Mouse (Mus musculus) limb, embryonic 14.5 days (tissue): ENCODE results near the gene Kcnk10. TPM values are rescaled to one million over a fixed set of nuclear protein-coding genes. Genes with fewer than 3 reads are reported as not detected.

Source experiments
- ATAC-seq: fragments of 200-750 bp; cut with Nextera tagmentation; 2 replicates; pipeline ENCODE4 v1.8.0; 2017; ENCODE audit warnings: low read depth, moderate number of reproducible peaks, moderate TSS enrichment; ENCODE audit not compliant: low FRiP score
- DNase-seq: peaks from one replicate; pipeline ENCODE4 v3.0.0-alpha.2; 2015; ENCODE audit warnings: low spot score
- H3K27ac ChIP-seq: fragments of 300-500 bp; sonication (generic); replicated peaks from 2 replicates; pipeline ENCODE4 v1.5.1; 2014; ENCODE audit warnings: low read depth, mild to moderate bottlenecking, low read length, moderate library complexity, mixed read lengths
- H3K27me3 ChIP-seq: fragments of 300-500 bp; sonication (generic); 2 replicates; pipeline ENCODE4 v1.6.1; 2014; ENCODE audit warnings: low read length, mixed read lengths; ENCODE audit not compliant: control insufficient read depth, insufficient read depth
- H3K36me3 ChIP-seq: fragments of 300-500 bp; sonication (generic); 2 replicates; pipeline ENCODE4 v1.6.1; 2014; ENCODE audit warnings: mild to moderate bottlenecking, low read length, moderate library complexity, mixed read lengths; ENCODE audit not compliant: control insufficient read depth, insufficient read depth
- H3K4me1 ChIP-seq: fragments of 300-500 bp; sonication (generic); 2 replicates; pipeline ENCODE4 v1.6.1; 2014; ENCODE audit warnings: antibody characterized with exemption, low read length, mixed read lengths; ENCODE audit not compliant: control insufficient read depth, insufficient read depth
- H3K4me2 ChIP-seq: fragments of 300-500 bp; sonication (generic); replicated peaks from 2 replicates; pipeline ENCODE4 v1.6.1; 2014; ENCODE audit warnings: low read depth, mild to moderate bottlenecking, low read length, moderate library complexity; ENCODE audit not compliant: severe bottlenecking
- H3K4me3 ChIP-seq: fragments of 300-500 bp; sonication (generic); replicated peaks from 2 replicates; pipeline ENCODE4 v1.5.1; 2014; ENCODE audit warnings: low read length
- H3K9ac ChIP-seq: fragments of 300-500 bp; sonication (generic); 2 replicates; pipeline ENCODE4 v1.6.1; 2014; ENCODE audit warnings: mild to moderate bottlenecking, low read depth, low read length, moderate library complexity; ENCODE audit not compliant: severe bottlenecking
- H3K9me3 ChIP-seq: fragments of 300-500 bp; sonication (generic); 2 replicates; pipeline ENCODE4 v1.6.1; 2016; ENCODE audit warnings: low read length; ENCODE audit not compliant: control insufficient read depth
- POLR2A ChIP-seq: fragments of 200-500 bp; IDR thresholded peaks from 2 replicates; pipeline ENCODE4 v1.8.0; 2012; ENCODE audit warnings: inconsistent platforms, mild to moderate bottlenecking, moderate library complexity, borderline replicate concordance; ENCODE audit not compliant: insufficient read depth, insufficient read length; ENCODE audit errors: extremely low read depth
- WGBS: fragments of 180-500 bp; shearing (Covaris S2); extraction: QIAGEN DNeasy Blood & Tissue Kit; methylation state at CpG from one replicate; pipeline ENCODE4 v1.1.7; 2014; 5-methylcytosine and 5-hydroxymethylcytosine counted together
- polyA plus RNA-seq, 2 experiments: library from polyadenylated mRNA; depleted of rRNA in 1 of 2; stranded (reverse) in 1 of 2; unstranded in 1 of 2; fragments of >200 nt; fragmentation: Nextera tagmentation in 1 of 2; extraction: Ambion mirVana in 1 of 2; gene quantifications; 2 replicates each; pipeline versions ENCODE4 v1.2.1 to v1.2.3; 2012 to 2014

Kcnk10 gene
- polyA plus RNA-seq, 2 experiments: 0.11 to 0.14 TPM

GRCm38 (mm10) chr12:98477673-98478461 lies 100.2 kb downstream of the Kcnk10 start:
- DNase-seq (no peak), ATAC-seq (no peak)
- Histone ChIP-seq H3K9me3 (no peaks in the 10 kb centered on the region), H3K4me3 (no peak overlapping the region), H3K9ac (no peak overlapping the region), H3K27me3 (no peaks in the 10 kb centered on the region), H3K27ac (no peak overlapping the region), H3K36me3 (no peaks in the 10 kb centered on the region), H3K4me2 (no peak overlapping the region), H3K4me1 (no peaks in the 10 kb centered on the region)
- TF ChIP-seq POLR2A: no peak
- WGBS: 51% methylated on average over 8 of the region's 8 CpGs

DNA sequence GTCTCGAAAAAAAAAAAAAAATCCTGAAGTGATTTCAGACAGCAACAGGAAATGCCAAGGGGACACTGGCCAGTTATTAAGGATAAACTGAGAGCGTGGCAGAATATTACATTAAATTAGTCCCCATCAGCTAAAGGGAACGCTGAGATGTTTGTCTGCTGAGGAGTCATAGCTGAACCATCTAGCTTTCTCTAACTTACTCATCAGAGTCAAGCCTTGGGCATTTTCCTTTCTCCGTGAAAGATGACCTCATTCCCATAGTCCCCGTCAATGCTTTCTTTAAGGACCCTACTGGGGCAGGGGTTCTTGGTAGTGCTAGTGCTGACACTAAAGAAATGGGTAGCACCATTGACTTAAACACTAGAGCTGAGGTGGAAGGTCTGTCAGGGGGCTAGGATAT lies 106.9 kb downstream of the Kcnk10 start:
- 79% methylated on average over 5 of the region's 5 CpGs for WGBS
- no peak for TF ChIP-seq POLR2A
- ATAC-seq: no peak

GRCm38 (mm10) chr12:98470097-98470496 lies 108.0 kb downstream of the Kcnk10 start:
- Histone ChIP-seq H3K9ac (no peak overlapping the region), H3K36me3 (no peaks in the 10 kb centered on the region), H3K27ac (no peak overlapping the region), H3K9me3 (no peaks in the 10 kb centered on the region), H3K4me1 (no peaks in the 10 kb centered on the region), H3K27me3 (no peaks in the 10 kb centered on the region), H3K4me2 (no peak overlapping the region), H3K4me3 (no peak overlapping the region)
- no peak for TF ChIP-seq POLR2A
- 79% methylated on average over 3 of the region's 3 CpGs for WGBS
- no peak for DNase-seq
- ATAC-seq: no peak

More for the DNA sequence above, 106.9 kb downstream of the Kcnk10 start:
- Histone ChIP-seq H3K4me2 (no peak overlapping the region), H3K27ac (no peak overlapping the region), H3K9ac (no peak overlapping the region), H3K9me3 (no peaks in the 10 kb centered on the region), H3K36me3 (no peaks in the 10 kb centered on the region), H3K4me3 (no peak overlapping the region), H3K27me3 (no peaks in the 10 kb centered on the region), H3K4me1 (no peaks in the 10 kb centered on the region)
- DNase-seq: no peak

DNA sequence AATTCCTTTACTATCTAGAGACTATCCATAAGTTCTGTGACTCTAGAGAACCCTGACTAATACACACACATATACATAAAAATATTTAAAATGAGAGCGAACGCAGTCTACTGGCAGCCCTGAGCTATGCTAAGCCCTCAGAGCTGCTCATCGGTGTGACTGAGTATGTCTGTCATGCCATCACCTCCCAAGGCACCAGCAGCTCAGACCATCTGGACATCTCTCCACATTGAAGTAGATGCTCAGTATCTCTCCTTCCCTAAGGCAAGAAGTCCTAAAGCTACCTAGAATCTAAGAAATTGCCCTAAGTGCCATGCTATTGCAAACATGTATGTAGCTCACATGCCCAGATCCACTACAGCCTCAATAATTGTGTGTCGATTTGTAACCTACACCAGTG lies 110.3 kb downstream of the Kcnk10 start:
- Histone ChIP-seq H3K4me3 (no peak overlapping the region), H3K27me3 (no peaks in the 10 kb centered on the region), H3K4me2 (no peak overlapping the region), H3K9ac (no peak overlapping the region), H3K9me3 (no peaks in the 10 kb centered on the region), H3K4me1 (no peaks in the 10 kb centered on the region), H3K27ac (no peak overlapping the region), H3K36me3 (no peaks in the 10 kb centered on the region)
- 93% methylated on average over 4 of the region's 4 CpGs for WGBS
- no peak for TF ChIP-seq POLR2A
- DNase-seq: no peak
- no peak for ATAC-seq

DNA sequence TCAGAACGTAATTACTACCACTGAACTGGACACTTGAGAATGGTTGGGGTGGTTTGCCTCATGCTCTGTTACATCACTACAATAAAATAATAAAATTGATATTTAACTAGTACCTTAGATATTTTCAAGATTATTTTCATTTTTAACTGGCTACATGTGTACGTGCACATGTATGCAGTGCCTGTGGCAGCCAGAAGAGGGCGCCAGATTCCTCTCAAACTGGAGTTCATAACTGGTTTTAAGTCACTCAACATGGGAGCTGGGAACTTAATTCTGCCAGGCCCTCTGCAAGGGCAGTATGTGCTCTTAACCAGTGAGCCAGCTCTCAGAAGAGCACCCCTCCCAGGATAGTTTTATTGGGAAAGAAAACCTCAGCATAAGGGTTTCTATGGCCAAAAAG lies 118.2 kb downstream of the Kcnk10 start:
- no peak overlapping the region for H3K4me3 ChIP-seq
- no peaks in the 10 kb centered on the region for H3K36me3 ChIP-seq
- no peak for TF ChIP-seq POLR2A
- 50% methylated on average over 3 of the region's 3 CpGs for WGBS
- DNase-seq (no peak), ATAC-seq (no peak)
- no peaks in the 10 kb centered on the region for H3K4me1 ChIP-seq
- H3K9me3 ChIP-seq: no peaks in the 10 kb centered on the region
- H3K27ac ChIP-seq: no peak overlapping the region
- H3K4me2 ChIP-seq: no peak overlapping the region
- no peak overlapping the region for H3K9ac ChIP-seq
- H3K27me3 ChIP-seq: no peaks in the 10 kb centered on the region

- no peak for ATAC-seq
- TF ChIP-seq POLR2A: no peak
- 95% methylated on average over 4 of the region's 4 CpGs for WGBS
These were observed 119.2 kb downstream of the Kcnk10 start for GRCm38 (mm10) chr12:98458944-98459343.

More at GRCm38 (mm10) chr12:98458944-98459343, 119.2 kb downstream of the Kcnk10 start:
- Histone ChIP-seq H3K4me1 (no peaks in the 10 kb centered on the region), H3K4me2 (no peak overlapping the region), H3K27ac (no peak overlapping the region), H3K27me3 (no peaks in the 10 kb centered on the region), H3K9ac (no peak overlapping the region), H3K4me3 (no peak overlapping the region), H3K9me3 (no peaks in the 10 kb centered on the region), H3K36me3 (no peaks in the 10 kb centered on the region)
- no peak for DNase-seq
